Mouse (Mus musculus): ENCODE measurements around the gene Ccdc77. TPM values are rescaled to one million over a fixed set of nuclear protein-coding genes. Genes with fewer than 3 reads are reported as not detected.
A peak's percentile ranks its signal among the peaks of the same experiment; 100 is the strongest.

Gene Ccdc77
- polyA plus RNA-seq, 1 experiment from 2014 or later, result 17.4 TPM

- WGBS, result 50% methylated on average over 2 of the region's 2 CpGs
- ATAC-seq, result no peak
- no peak overlapping the region for H3K4me3 ChIP-seq (ENCODE audit: low read length)
- H3K36me3 ChIP-seq (ENCODE audit: control insufficient read depth, insufficient read depth, low read length), result peaks cover 4% of the 10 kb centered on the region; the same call in 1 of the 2 replicates
- no peaks in the 10 kb centered on the region for H3K27me3 ChIP-seq (replicated peaks; ENCODE audit: control insufficient read depth, insufficient read depth, low read length)
- H3K9me3 ChIP-seq (ENCODE audit: control insufficient read depth, low read length), result no peaks in the 10 kb centered on the region
- H3K27ac ChIP-seq (ENCODE audit: low read length), result no peak overlapping the region
- no peak overlapping the region for H3K4me2 ChIP-seq (ENCODE audit: low read depth, low read length)
- no peak overlapping the region for H3K9ac ChIP-seq (ENCODE audit: low read depth, low read length)
- H3K4me1 ChIP-seq (ENCODE audit: control insufficient read depth, insufficient read depth, low read length), result no peaks in the 10 kb centered on the region
Measured at GRCm38 (mm10) chr6:120320369-120320768, 43.8 kb downstream of the Ccdc77 start.

DNA sequence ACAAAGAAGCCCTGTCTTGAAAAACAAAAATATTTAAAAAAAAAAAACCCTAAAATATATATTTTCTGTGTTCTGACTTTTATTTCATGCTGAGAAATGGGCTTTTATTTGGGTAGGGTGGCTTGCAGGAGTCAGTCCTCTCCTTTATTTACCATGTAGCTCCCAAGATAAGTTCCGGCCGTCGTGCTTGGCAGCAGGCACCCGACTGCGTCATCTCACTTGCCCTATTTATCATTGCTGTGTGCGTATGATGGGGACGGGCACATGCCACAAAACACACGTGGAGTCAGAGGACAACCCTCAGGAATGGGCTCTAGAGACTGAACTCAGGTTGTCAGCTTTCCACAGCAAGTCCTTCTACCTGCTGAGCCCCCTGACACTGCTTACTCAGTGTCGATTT, 45.0 kb downstream of the Ccdc77 start:
- Histone ChIP-seq H3K4me1 (ENCODE audit: control insufficient read depth, insufficient read depth, low read length) (no peaks in the 10 kb centered on the region), H3K9ac (ENCODE audit: low read depth, low read length) (no peak overlapping the region), H3K9me3 (ENCODE audit: control insufficient read depth, low read length) (no peaks in the 10 kb centered on the region), H3K36me3 (ENCODE audit: control insufficient read depth, insufficient read depth, low read length) (no peaks in the 10 kb centered on the region), H3K27ac (ENCODE audit: low read length) (no peak overlapping the region), H3K4me2 (ENCODE audit: low read depth, low read length) (no peak overlapping the region), H3K4me3 (ENCODE audit: low read length) (no peak overlapping the region), H3K27me3 (replicated peaks; ENCODE audit: control insufficient read depth, insufficient read depth, low read length) (no peaks in the 10 kb centered on the region)
- ATAC-seq, result no peak
- WGBS, result 69% methylated on average over 9 of the region's 9 CpGs

GRCm38 (mm10) chr6:120318303-120318940, 45.8 kb downstream of the Ccdc77 start:
- no peaks in the 10 kb centered on the region for H3K9me3 ChIP-seq (ENCODE audit: control insufficient read depth, low read length)

GRCm38 (mm10) chr6:120312443-120312842, 51.7 kb downstream of the Ccdc77 start:
- H3K9ac ChIP-seq (ENCODE audit: low read depth, low read length), result no peak overlapping the region
- H3K4me3 ChIP-seq (ENCODE audit: low read length), result no peak overlapping the region
- ATAC-seq, result no peak
- H3K4me2 ChIP-seq (ENCODE audit: low read depth, low read length), result no peak overlapping the region
- no peaks in the 10 kb centered on the region for H3K27me3 ChIP-seq (replicated peaks; ENCODE audit: control insufficient read depth, insufficient read depth, low read length)
- H3K9me3 ChIP-seq (ENCODE audit: control insufficient read depth, low read length), result no peaks in the 10 kb centered on the region
- whole genome bisulfite sequencing, result 78% methylated on average over 5 of the region's 5 CpGs
- H3K27ac ChIP-seq (ENCODE audit: low read length), result no peak overlapping the region
- no peaks in the 10 kb centered on the region for H3K36me3 ChIP-seq (ENCODE audit: control insufficient read depth, insufficient read depth, low read length)
- peaks cover 2% of the 10 kb centered on the region; the same call in 1 of the 2 replicates for H3K4me1 ChIP-seq (ENCODE audit: control insufficient read depth, insufficient read depth, low read length)

More at GRCm38 (mm10) chr6:120318303-120318940, 45.8 kb downstream of the Ccdc77 start:
- Histone ChIP-seq H3K4me3 (ENCODE audit: low read length) (no peak overlapping the region), H3K27me3 (replicated peaks; ENCODE audit: control insufficient read depth, insufficient read depth, low read length) (no peaks in the 10 kb centered on the region), H3K4me2 (ENCODE audit: low read depth, low read length) (no peak overlapping the region), H3K9ac (ENCODE audit: low read depth, low read length) (no peak overlapping the region), H3K4me1 (ENCODE audit: control insufficient read depth, insufficient read depth, low read length) (no peaks in the 10 kb centered on the region), H3K27ac (ENCODE audit: low read length) (no peak overlapping the region), H3K36me3 (ENCODE audit: control insufficient read depth, insufficient read depth, low read length) (no peaks in the 10 kb centered on the region)
- WGBS, result 51% methylated on average over 11 of the region's 11 CpGs
- peak; percentile 66 for ATAC-seq

- Histone ChIP-seq H3K4me1 (ENCODE audit: control insufficient read depth, insufficient read depth, low read length) (peaks cover 2% of the 10 kb centered on the region; the same call in 1 of the 2 replicates), H3K9ac (ENCODE audit: low read depth, low read length) (no peak overlapping the region), H3K27me3 (replicated peaks; ENCODE audit: control insufficient read depth, insufficient read depth, low read length) (no peaks in the 10 kb centered on the region), H3K4me2 (ENCODE audit: low read depth, low read length) (no peak overlapping the region), H3K9me3 (ENCODE audit: control insufficient read depth, low read length) (no peaks in the 10 kb centered on the region), H3K4me3 (ENCODE audit: low read length) (no peak overlapping the region), H3K36me3 (ENCODE audit: control insufficient read depth, insufficient read depth, low read length) (no peaks in the 10 kb centered on the region), H3K27ac (ENCODE audit: low read length) (no peak overlapping the region)
- WGBS, result 39% methylated on average over 3 of the region's 3 CpGs
- ATAC-seq, result peak; percentile 50; the same call in 1 of the 2 replicates
Measured at GRCm38 (mm10) chr6:120309787-120310186, 54.4 kb downstream of the Ccdc77 start.

- H3K9ac ChIP-seq (ENCODE audit: low read depth, low read length), result no peak overlapping the region
- no peak overlapping the region for H3K27ac ChIP-seq (ENCODE audit: low read length)
- no peaks in the 10 kb centered on the region for H3K9me3 ChIP-seq (ENCODE audit: control insufficient read depth, low read length)
- no peak overlapping the region for H3K4me2 ChIP-seq (ENCODE audit: low read depth, low read length)
- 0 out of 2 replicates have a peak, but pooled peaks have one; percentile 21 for ATAC-seq
- H3K4me1 ChIP-seq (ENCODE audit: control insufficient read depth, insufficient read depth, low read length), result peaks cover 2% of the 10 kb centered on the region; the same call in 1 of the 2 replicates
- H3K36me3 ChIP-seq (ENCODE audit: control insufficient read depth, insufficient read depth, low read length), result no peaks in the 10 kb centered on the region
- 67% methylated on average over 9 of the region's 9 CpGs for WGBS
- H3K4me3 ChIP-seq (ENCODE audit: low read length), result no peak overlapping the region
- H3K27me3 ChIP-seq (replicated peaks; ENCODE audit: control insufficient read depth, insufficient read depth, low read length), result no peaks in the 10 kb centered on the region
Measured at GRCm38 (mm10) chr6:120309338-120309737, 54.8 kb downstream of the Ccdc77 start.

DNA sequence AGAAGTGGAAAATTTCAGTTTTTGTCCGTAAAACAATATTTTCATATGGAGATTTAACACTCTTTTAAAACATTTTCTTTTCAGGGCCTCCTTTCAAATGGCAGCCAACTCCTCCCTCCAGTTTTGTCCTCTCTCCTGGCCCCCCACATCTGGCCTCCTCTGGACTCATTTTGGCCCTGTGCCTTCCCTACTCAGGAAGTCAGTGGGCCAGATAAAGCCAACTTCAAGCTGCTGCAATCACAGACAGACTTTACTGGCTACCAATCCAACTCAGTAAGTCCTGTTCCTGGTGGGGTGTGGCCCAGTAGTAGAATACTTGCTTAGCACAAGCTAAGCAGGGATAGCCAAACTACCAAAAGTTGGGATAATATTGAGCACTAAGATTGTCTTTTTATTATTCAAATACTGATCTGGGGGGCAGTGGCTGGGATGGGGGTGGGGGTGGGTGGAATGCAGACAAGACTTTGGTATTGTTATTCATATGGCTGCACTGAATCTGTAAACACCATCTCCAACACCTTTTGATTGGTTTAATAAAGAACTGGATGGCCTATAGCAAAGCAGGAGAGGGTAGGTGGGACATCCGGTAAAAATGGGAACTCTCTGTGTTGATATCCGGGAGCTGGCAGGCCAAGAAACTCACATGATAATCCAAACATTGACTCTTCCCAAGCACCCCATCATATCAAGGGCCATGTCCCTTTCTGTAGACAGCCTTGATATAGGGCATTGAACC, 57.1 kb downstream of the Ccdc77 start:
- Histone ChIP-seq H3K4me1 (ENCODE audit: control insufficient read depth, insufficient read depth, low read length) (peaks cover 2% of the 10 kb centered on the region; the same call in 1 of the 2 replicates), H3K27ac (ENCODE audit: low read length) (no peak overlapping the region), H3K4me2 (ENCODE audit: low read depth, low read length) (no peak overlapping the region), H3K4me3 (ENCODE audit: low read length) (no peak overlapping the region), H3K9me3 (ENCODE audit: control insufficient read depth, low read length) (no peaks in the 10 kb centered on the region), H3K27me3 (replicated peaks; ENCODE audit: control insufficient read depth, insufficient read depth, low read length) (no peaks in the 10 kb centered on the region), H3K36me3 (ENCODE audit: control insufficient read depth, insufficient read depth, low read length) (no peaks in the 10 kb centered on the region), H3K9ac (ENCODE audit: low read depth, low read length) (no peak overlapping the region)
- ATAC-seq, result no peak
- 84% methylated on average over 3 of the region's 3 CpGs for WGBS

GRCm38 (mm10) chr6:120302755-120303316, 61.3 kb downstream of the Ccdc77 start:
- Histone ChIP-seq H3K36me3 (ENCODE audit: control insufficient read depth, insufficient read depth, low read length) (no peaks in the 10 kb centered on the region), H3K4me1 (ENCODE audit: control insufficient read depth, insufficient read depth, low read length) (no peaks in the 10 kb centered on the region), H3K9ac (ENCODE audit: low read depth, low read length) (no peak overlapping the region), H3K9me3 (ENCODE audit: control insufficient read depth, low read length) (no peaks in the 10 kb centered on the region), H3K4me2 (ENCODE audit: low read depth, low read length) (no peak overlapping the region), H3K27ac (ENCODE audit: low read length) (no peak overlapping the region), H3K4me3 (ENCODE audit: low read length) (no peak overlapping the region), H3K27me3 (replicated peaks; ENCODE audit: control insufficient read depth, insufficient read depth, low read length) (no peaks in the 10 kb centered on the region)
- WGBS, result 26% methylated on average over 16 of the region's 16 CpGs
- ATAC-seq, result no peak

DNA sequence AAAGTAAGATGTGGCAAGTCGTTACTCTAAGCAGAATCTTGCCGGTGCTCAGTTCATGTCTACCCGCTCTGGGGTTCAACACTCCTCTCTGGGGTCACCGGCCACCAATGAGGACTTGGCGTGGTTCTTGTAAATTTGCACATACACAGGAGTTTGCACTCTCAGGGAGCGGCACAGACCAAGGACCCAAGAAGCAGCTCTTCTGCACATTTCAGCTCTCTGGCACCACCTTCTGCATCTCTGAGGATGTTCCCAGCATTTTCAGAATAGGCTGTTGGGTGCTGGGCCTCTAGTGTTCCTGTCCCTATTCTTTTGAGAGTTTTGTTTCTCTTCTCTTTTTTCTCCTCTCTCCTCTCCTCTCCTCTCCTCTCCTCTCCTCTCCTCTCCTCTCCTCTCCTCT, 63.0 kb downstream of the Ccdc77 start:
- Histone ChIP-seq H3K4me2 (ENCODE audit: low read depth, low read length) (no peak overlapping the region), H3K27me3 (replicated peaks; ENCODE audit: control insufficient read depth, insufficient read depth, low read length) (no peaks in the 10 kb centered on the region), H3K36me3 (ENCODE audit: control insufficient read depth, insufficient read depth, low read length) (no peaks in the 10 kb centered on the region), H3K4me3 (ENCODE audit: low read length) (no peak overlapping the region), H3K9me3 (ENCODE audit: control insufficient read depth, low read length) (no peaks in the 10 kb centered on the region), H3K9ac (ENCODE audit: low read depth, low read length) (no peak overlapping the region), H3K27ac (ENCODE audit: low read length) (no peak overlapping the region), H3K4me1 (ENCODE audit: control insufficient read depth, insufficient read depth, low read length) (no peaks in the 10 kb centered on the region)
- ATAC-seq, result peak; percentile 53; the same call in 1 of the 2 replicates
- 22% methylated on average over 6 of the region's 6 CpGs for WGBS

Measured in intestine, embryonic 16.5 days (tissue).